ENCODE assay signal across 8 mouse cellular contexts in the genomic region with DNA sequence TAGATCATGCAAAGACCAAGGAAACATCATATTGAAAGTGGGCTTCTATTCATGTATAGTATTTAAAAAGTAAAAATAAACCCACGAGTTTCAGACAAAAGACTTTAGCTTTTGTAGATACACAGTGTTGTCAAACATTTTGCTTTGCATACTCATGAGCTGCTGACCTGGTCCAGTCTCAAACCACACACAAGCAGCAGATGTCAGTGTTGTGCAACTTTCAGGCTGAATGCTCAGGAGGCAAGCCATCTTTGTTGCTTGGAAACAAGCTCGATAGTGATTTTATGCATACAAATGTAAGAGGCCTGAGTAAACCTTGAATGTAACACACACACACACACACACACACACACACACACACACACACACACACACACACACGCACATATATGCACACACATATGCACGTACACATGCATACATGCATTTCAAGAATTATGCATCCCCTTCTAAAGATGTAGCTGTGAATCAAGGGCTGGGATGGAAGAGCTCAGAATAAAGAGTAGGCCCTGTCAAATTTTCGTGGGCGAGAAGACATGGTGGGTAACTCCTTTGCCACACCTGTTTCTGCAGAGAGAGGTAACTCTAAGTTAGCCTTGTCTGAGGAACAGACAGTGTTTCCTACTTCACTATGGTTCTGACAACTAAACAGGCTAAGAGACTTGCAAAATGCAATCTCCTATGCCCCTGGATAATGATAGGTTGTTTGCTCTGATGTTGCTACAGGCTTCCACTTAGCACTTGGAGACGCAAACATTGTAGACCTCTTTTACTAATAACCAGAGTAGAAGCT.
DNase-seq lines count a peak whose midpoint lies in the region; ATAC-seq lines count a peak whose summit lies in the region.
"Had no signal": no experiment of that assay in that cellular context is flagged by ENCODE, and none has a peak within 500 bp of the region (broad histone marks: within the 10 kb centered on the region; RNA-seq: fewer than 3 reads in every experiment).

No protein-coding gene starts in this region.

- H3K27me3 ChIP-seq in neural tube, embryonic 13.5 days, result no peaks in the 10 kb centered on the region

- H3K27ac ChIP-seq in neural tube, embryonic 13.5 days (replicated peaks), result peak overlapping the region; percentile 81
- H3K27ac ChIP-seq: liver, embryonic 14.5 days had no signal

- no peak overlapping the region; the same call in 1 of the 2 replicates for H3K9ac ChIP-seq in neural tube, embryonic 13.5 days
- H3K9ac ChIP-seq: liver, embryonic 14.5 days had no signal

- DNase-seq in ovary, postnatal 10 days (ENCODE audit: low spot score), result peak; percentile 3
- DNase-seq in ovary, adult 18-20 months (ENCODE audit: low spot score), result no peak
- peak; percentile 80 for DNase-seq in embryo, embryonic 10.5 days (ENCODE audit: low spot score)
- peak; percentile 27 to 38 for DNase-seq in heart, postnatal 36 days
- DNase-seq in left cerebral cortex, adult 18-20 months (ENCODE audit: low spot score in 2 of 2), result peak; percentile 61 to 74

- H3K9me3 ChIP-seq in neural tube, embryonic 13.5 days, result no peaks in the 10 kb centered on the region

- no peaks in the 10 kb centered on the region for H3K36me3 ChIP-seq in neural tube, embryonic 13.5 days

- no peak overlapping the region for H3K4me3 ChIP-seq in neural tube, embryonic 13.5 days

- 58% methylated on average over 7 of the region's 7 CpGs for WGBS in neural tube, embryonic 13.5 days

- peak; percentile 89 for ATAC-seq in neural tube, embryonic 13.5 days (ENCODE audit: low read depth)
- ATAC-seq in activated CD4-positive, CD25-positive, alpha-beta regulatory T cell, adult 4 months, result no peak

- no peak overlapping the region for H3K4me2 ChIP-seq in neural tube, embryonic 13.5 days

- intact Hi-C loops in heart, postnatal 36 days (cut with DNase I), result loop anchor here (1.0 to 5.0 kb wide), 4 partner anchors 153 to 944 kb away; no protein-coding TSS in a partner anchor

- peaks cover 9% of the 10 kb centered on the region for H3K4me1 ChIP-seq in neural tube, embryonic 13.5 days (replicated peaks)
